Mouse (Mus musculus): ENCODE measurements at regions not wholly inside any gene's neighbourhood (a gene's known extent, or its start where the extent isn't known, plus 50 kb on each side); places are given as distances from the start of the nearest gene placed in this dataset.

DNA sequence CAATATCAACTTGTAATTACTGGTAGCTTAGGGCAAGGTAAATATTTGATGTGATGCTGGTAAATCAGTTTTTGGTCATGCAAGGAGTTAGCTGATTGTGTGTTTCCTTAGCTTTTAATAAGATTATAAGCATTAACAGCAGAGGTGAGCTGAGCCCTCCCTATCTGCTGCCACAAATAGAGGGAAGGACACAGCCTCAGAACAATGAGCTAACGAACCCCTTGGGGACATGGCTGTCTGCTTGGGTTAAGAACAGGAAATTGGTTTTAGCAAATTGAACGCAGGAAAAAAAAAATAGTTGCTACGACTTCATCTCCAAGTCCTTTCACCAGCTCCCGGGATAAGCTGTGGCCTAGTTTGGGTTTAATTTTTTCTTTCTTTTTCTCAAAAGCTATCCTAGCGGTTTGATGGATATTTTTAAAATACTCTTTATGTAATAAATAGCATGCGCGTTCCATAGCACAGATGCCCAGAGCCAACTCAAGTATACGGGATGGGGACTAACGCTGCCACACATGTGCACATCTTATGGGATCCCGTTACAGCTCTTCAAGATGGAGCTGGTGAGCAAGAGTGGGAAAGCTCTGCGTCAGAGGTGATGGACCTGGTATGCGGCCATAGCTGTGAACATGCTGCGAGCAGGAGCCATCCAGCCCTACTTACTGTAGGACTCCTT is 236.6 kb downstream of the Atp23 start:
- Histone ChIP-seq H3K27me3 (ENCODE audit: control insufficient read depth in 1 of 2, insufficient read depth in 2 of 2, low read length in 2 of 2) (no peaks in the 10 kb centered on the region; a peak in 1 of 4 replicates), H3K4me1 (ENCODE audit: control insufficient read depth in 1 of 2, insufficient read depth in 2 of 2, low read length in 2 of 2) (no peaks in the 10 kb centered on the region), H3K36me3 (ENCODE audit: control insufficient read depth in 1 of 2, insufficient read depth in 2 of 2, low read length in 2 of 2) (no peaks in the 10 kb centered on the region), H3K9ac (ENCODE audit: control insufficient read depth, low read depth, low read length, poor library complexity, severe bottlenecking) (no peak overlapping the region), H3K9me3 (replicated peaks; ENCODE audit: insufficient read depth, low read length) (no peaks in the 10 kb centered on the region), H3K79me2 (ENCODE audit: control insufficient read depth, insufficient read depth, low read length, poor library complexity) (no peaks in the 10 kb centered on the region), H3K4me3 (ENCODE audit: control insufficient read depth in 1 of 2, insufficient read depth in 1 of 2, low read depth in 2 of 2, low read length in 2 of 2) (no peak overlapping the region), H3K27ac (ENCODE audit: control insufficient read depth, low read depth, low read length) (no peak overlapping the region)
- no peak for DNase-seq (ENCODE audit: low read depth, low spot score)
- TF ChIP-seq KAT2A (conservative IDR thresholded peaks at IDR 0.05; ENCODE audit: low read depth, low read length) (no peak), ETS1 (IDR thresholded peaks at IDR 0.05; ENCODE audit: low read depth, low read length) (no peak), ELF1 (IDR thresholded peaks at IDR 0.05; ENCODE audit: low read depth, low read length) (no peak), MYB (IDR thresholded peaks at IDR 0.05; ENCODE audit: low read depth, low read length) (no peak), TCF12 (IDR thresholded peaks at IDR 0.05; ENCODE audit: low read depth, low read length) (no peak), CTCF (IDR thresholded peaks at IDR 0.05 in 2 of 3, conservative IDR thresholded peaks at IDR 0.05 in 1 of 3; ENCODE audit: control insufficient read depth in 1 of 3, insufficient read depth in 1 of 3, low read depth in 2 of 3, low read length in 3 of 3, poor library complexity in 1 of 3, severe bottlenecking in 1 of 3) (no peak), GATA1 (IDR thresholded peaks at IDR 0.05; ENCODE audit: low read depth, low read length) (no peak), GABPA (IDR thresholded peaks at IDR 0.05; ENCODE audit: low read depth, low read length) (no peak)

GRCm38 (mm10) chr10:126663461-126664013 is 237.6 kb downstream of the Atp23 start:
- Histone ChIP-seq H3K27me3 (ENCODE audit: control insufficient read depth in 1 of 2, insufficient read depth in 2 of 2, low read length in 2 of 2) (no peaks in the 10 kb centered on the region; a peak in 1 of 4 replicates), H3K9ac (ENCODE audit: control insufficient read depth, low read depth, low read length, poor library complexity, severe bottlenecking) (no peak overlapping the region), H3K9me3 (replicated peaks; ENCODE audit: insufficient read depth, low read length) (no peaks in the 10 kb centered on the region), H3K4me3 (ENCODE audit: control insufficient read depth in 1 of 2, insufficient read depth in 1 of 2, low read depth in 2 of 2, low read length in 2 of 2) (no peak overlapping the region), H3K79me2 (ENCODE audit: control insufficient read depth, insufficient read depth, low read length, poor library complexity) (no peaks in the 10 kb centered on the region), H3K36me3 (ENCODE audit: control insufficient read depth in 1 of 2, insufficient read depth in 2 of 2, low read length in 2 of 2) (no peaks in the 10 kb centered on the region), H3K27ac (ENCODE audit: control insufficient read depth, low read depth, low read length) (no peak overlapping the region), H3K4me1 (ENCODE audit: control insufficient read depth in 1 of 2, insufficient read depth in 2 of 2, low read length in 2 of 2) (no peaks in the 10 kb centered on the region)
- peak; percentile 4 for DNase-seq (ENCODE audit: low read depth, low spot score)
- peak; percentile 32 to 64 (median 50); a peak in 5 of 6 replicates for TF ChIP-seq CTCF (IDR thresholded peaks at IDR 0.05 in 2 of 3, conservative IDR thresholded peaks at IDR 0.05 in 1 of 3; ENCODE audit: control insufficient read depth in 1 of 3, insufficient read depth in 1 of 3, low read depth in 2 of 3, low read length in 3 of 3, poor library complexity in 1 of 3, severe bottlenecking in 1 of 3)
- TF ChIP-seq SIN3A (IDR thresholded peaks at IDR 0.05; ENCODE audit: low read length), result no peak
- TF ChIP-seq ELF1 (IDR thresholded peaks at IDR 0.05; ENCODE audit: low read depth, low read length), result no peak
- peak; percentile 21 for TF ChIP-seq SMC3 (IDR thresholded peaks at IDR 0.05; ENCODE audit: low read depth, low read length)
- peak; percentile 9 for TF ChIP-seq RAD21 (IDR thresholded peaks at IDR 0.05; ENCODE audit: low read depth, low read length)
- no peak for TF ChIP-seq EP300 (IDR thresholded peaks at IDR 0.05; ENCODE audit: low read depth in 1 of 2, low read length in 2 of 2)

DNA sequence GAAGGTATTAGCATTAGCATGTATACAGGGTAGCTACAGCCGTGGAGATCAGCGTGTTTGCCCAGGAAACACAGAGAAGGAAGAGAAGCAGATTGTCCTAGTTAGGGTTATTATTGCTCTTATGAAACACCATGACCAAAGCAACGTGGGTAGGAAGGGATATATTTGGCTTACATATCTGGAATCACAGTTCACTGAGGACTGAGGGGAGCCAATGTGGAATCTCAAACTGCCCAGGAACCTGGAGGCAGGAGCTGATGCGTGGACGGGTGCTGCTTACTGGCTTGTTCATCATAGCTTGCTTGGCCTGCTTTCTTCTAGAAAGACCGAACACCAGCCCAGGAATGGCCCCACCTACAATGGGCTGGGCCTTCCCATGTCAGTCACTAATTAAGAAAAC is 238.4 kb downstream of the Atp23 start:
- H3K27me3 ChIP-seq (ENCODE audit: control insufficient read depth in 1 of 2, insufficient read depth in 2 of 2, low read length in 2 of 2), result no peaks in the 10 kb centered on the region; a peak in 1 of 4 replicates
- DNase-seq (ENCODE audit: low read depth, low spot score), result no peak
- no peak overlapping the region for H3K9ac ChIP-seq (ENCODE audit: control insufficient read depth, low read depth, low read length, poor library complexity, severe bottlenecking)
- H3K36me3 ChIP-seq (ENCODE audit: control insufficient read depth in 1 of 2, insufficient read depth in 2 of 2, low read length in 2 of 2), result no peaks in the 10 kb centered on the region
- no peaks in the 10 kb centered on the region for H3K4me1 ChIP-seq (ENCODE audit: control insufficient read depth in 1 of 2, insufficient read depth in 2 of 2, low read length in 2 of 2)
- no peaks in the 10 kb centered on the region for H3K9me3 ChIP-seq (replicated peaks; ENCODE audit: insufficient read depth, low read length)
- no peak for TF ChIP-seq USF2 (IDR thresholded peaks at IDR 0.05; ENCODE audit: borderline replicate concordance in 1 of 2, insufficient read depth in 1 of 2, low read depth in 1 of 2, low read length in 2 of 2)
- TF ChIP-seq E2F4 (IDR thresholded peaks at IDR 0.05; ENCODE audit: borderline replicate concordance, low read depth, low read length), result no peak
- no peak for TF ChIP-seq BHLHE40 (IDR thresholded peaks at IDR 0.05; ENCODE audit: borderline replicate concordance, low read depth, low read length)
- no peak for TF ChIP-seq TBP (IDR thresholded peaks at IDR 0.05; ENCODE audit: low read depth, low read length)
- TF ChIP-seq ZC3H11A (IDR thresholded peaks at IDR 0.05; ENCODE audit: low read depth, low read length), result no peak
- no peak for TF ChIP-seq MXI1 (IDR thresholded peaks at IDR 0.05; ENCODE audit: low read depth, low read length)
- no peak for TF ChIP-seq RAD21 (IDR thresholded peaks at IDR 0.05; ENCODE audit: low read depth, low read length)
- no peak for TF ChIP-seq POLR2AphosphoS5 (IDR thresholded peaks at IDR 0.05; ENCODE audit: borderline replicate concordance, low read depth, low read length)
- no peak for TF ChIP-seq POLR2A (IDR thresholded peaks at IDR 0.05; ENCODE audit: control insufficient read depth in 1 of 2, insufficient read depth in 1 of 2, low read depth in 1 of 2, low read length in 2 of 2, poor library complexity in 1 of 2)
- TF ChIP-seq POLR2AphosphoS2 (IDR thresholded peaks at IDR 0.05; ENCODE audit: low read length), result no peak
- TF ChIP-seq ZKSCAN1 (IDR thresholded peaks at IDR 0.05; ENCODE audit: low read depth, low read length), result no peak
- H3K4me3 ChIP-seq (ENCODE audit: control insufficient read depth in 1 of 2, insufficient read depth in 1 of 2, low read depth in 2 of 2, low read length in 2 of 2), result no peak overlapping the region
- no peaks in the 10 kb centered on the region for H3K79me2 ChIP-seq (ENCODE audit: control insufficient read depth, insufficient read depth, low read length, poor library complexity)
- no peak overlapping the region for H3K27ac ChIP-seq (ENCODE audit: control insufficient read depth, low read depth, low read length)

Data from MEL (cell line).